Comparison of ENCODE assay signal across 7 mouse cellular contexts in genomic region chr8:110618391-110619207, GRCm38 (mm10). TPM values are rescaled to one million over a fixed set of nuclear protein-coding genes. Genes with fewer than 3 reads are reported as not detected.
DNase-seq lines count a peak whose midpoint lies in the region; ATAC-seq lines count a peak whose summit lies in the region.

Vac14 (plus strand) TSS chr8:110618585.

- H3K4me3 ChIP-seq in intestine, embryonic 16.5 days (ENCODE audit: low read length) = peak within 1 kb of the TSS; percentile 91
- H3K4me3 ChIP-seq in midbrain, embryonic 11.5 days (ENCODE audit: low read depth, low read length) = peak within 1 kb of the TSS; percentile 93

- 0 out of 2 replicates have a peak within 1 kb of the TSS, but pooled peaks have one; percentile 36 for H3K27ac ChIP-seq in intestine, embryonic 16.5 days (ENCODE audit: low read length)
- H3K27ac ChIP-seq in midbrain, embryonic 11.5 days (ENCODE audit: low read depth, low read length) = no peak within 1 kb of the TSS; the same call in 1 of the 2 replicates

- H3K4me1 ChIP-seq in intestine, embryonic 16.5 days (ENCODE audit: control insufficient read depth, insufficient read depth, low read length) = peaks cover 16% of the 10 kb centered on the region
- H3K4me1 ChIP-seq in midbrain, embryonic 11.5 days (ENCODE audit: control insufficient read depth, insufficient read depth, low read length) = peaks cover 10% of the 10 kb centered on the region

- H3K9me3 ChIP-seq in intestine, embryonic 16.5 days (ENCODE audit: control insufficient read depth, low read length) = no peaks in the 10 kb centered on the region
- no peaks in the 10 kb centered on the region for H3K9me3 ChIP-seq in midbrain, embryonic 11.5 days (ENCODE audit: control insufficient read depth, low read length)

- peak; percentile 95 for DNase-seq in adrenal gland, adult 8-10 months
- peak; percentile 95 for DNase-seq in embryo, embryonic 9.5 days (ENCODE audit: extremely low spot score)
- DNase-seq in gastrocnemius, postnatal 4 days (ENCODE audit: low spot score in 2 of 2) = peak; percentile 97 to 99
- peak; percentile 95 to 97 for DNase-seq in left cerebral cortex, postnatal 36 days (ENCODE audit: low spot score in 2 of 2)
- DNase-seq in midbrain, embryonic 11.5 days (ENCODE audit: low spot score, missing footprints) = peak; percentile 99
- DNase-seq in skeletal muscle tissue, adult 2 months (ENCODE audit: low read depth, low spot score) = peak; percentile 90

- ATAC-seq in intestine, embryonic 16.5 days = peak; percentile 98
- peak; percentile 97 for ATAC-seq in midbrain, embryonic 11.5 days (ENCODE audit: low FRiP score)

- no peaks in the 10 kb centered on the region for H3K36me3 ChIP-seq in intestine, embryonic 16.5 days (ENCODE audit: control insufficient read depth, insufficient read depth, low read length)
- no peaks in the 10 kb centered on the region for H3K36me3 ChIP-seq in midbrain, embryonic 11.5 days (ENCODE audit: control insufficient read depth, insufficient read depth, low read length)

- intact Hi-C loops in left cerebral cortex, postnatal 36 days (cut with DNase I) = no loop called here

- peak within 1 kb of the TSS; percentile 87 for H3K4me2 ChIP-seq in intestine, embryonic 16.5 days (ENCODE audit: low read depth, low read length)
- H3K4me2 ChIP-seq in midbrain, embryonic 11.5 days = peak within 1 kb of the TSS; percentile 83

- no peaks in the 10 kb centered on the region for H3K27me3 ChIP-seq in intestine, embryonic 16.5 days (replicated peaks; ENCODE audit: control insufficient read depth, insufficient read depth, low read length)
- no peaks in the 10 kb centered on the region; the same call in 1 of the 2 replicates for H3K27me3 ChIP-seq in midbrain, embryonic 11.5 days (ENCODE audit: control insufficient read depth, insufficient read depth, low read length)

- WGBS in intestine, embryonic 16.5 days = under 1% methylated on average over 67 of the region's 67 CpGs
- WGBS in midbrain, embryonic 11.5 days = under 1% methylated on average over 62 of the region's 67 CpGs

- peak within 1 kb of the TSS; percentile 80 for H3K9ac ChIP-seq in intestine, embryonic 16.5 days (ENCODE audit: low read depth, low read length)
- H3K9ac ChIP-seq in midbrain, embryonic 11.5 days (ENCODE audit: low read length) = peak within 1 kb of the TSS; percentile 86

RNA-seq across cellular contexts. Expression of gene Vac14, which starts in this region (rescaled TPM):
- total RNA-seq in adrenal gland, adult 8-10 months (2022) = 10 to 100 TPM; 30.9 to 34.8 (median 33.2) TPM
- 10 to 100 TPM; 20.3 to 21.2 TPM for total RNA-seq in gastrocnemius, postnatal 4 days (2021)
- 20.1 and 22.4 TPM in 2 replicates for polyA plus RNA-seq in intestine, embryonic 16.5 days (2015; fragmentation: Nextera tagmentation; extraction: Ambion mirVana)
- total RNA-seq in left cerebral cortex, postnatal 36 days (2021) = 10 to 100 TPM; 23.6 to 24.1 TPM
- 31.9 and 33.8 TPM in 2 replicates for polyA plus RNA-seq in midbrain, embryonic 11.5 days (2014; fragmentation: Nextera tagmentation; extraction: Ambion mirVana)
